Mouse (Mus musculus) spleen, adult 2 months (tissue): ENCODE data around the gene Slc39a9.

Source experiments
- CTCF ChIP-seq: fragments of 200-500 bp; IDR thresholded peaks from 2 replicates; pipeline ENCODE4 v1.5.1; 2011; ENCODE audit warnings: mild to moderate bottlenecking, inconsistent platforms; ENCODE audit not compliant: insufficient read depth, insufficient read length, insufficient replicate concordance; ENCODE audit errors: extremely low read depth
- POLR2A ChIP-seq: fragments of 200-500 bp; IDR thresholded peaks from 2 replicates; pipeline ENCODE4 v1.6.1; 2011; ENCODE audit warnings: low read depth, low read length, inconsistent platforms

GRCm38 (mm10) chr12:80706208-80706914, 62.7 kb downstream of the Slc39a9 start:
- TF ChIP-seq CTCF (no peak), POLR2A (no peak)
